Mouse (Mus musculus) spleen, adult 2 months (tissue): ENCODE data around the gene Auts2. TPM values are rescaled to one million over a fixed set of nuclear protein-coding genes. Genes with fewer than 3 reads are reported as not detected.

Experiments
- DNase-seq, 2 experiments: peaks; one replicate each; pipeline versions ENCODE4 v3.0.0 to v3.0.0-alpha.2; 2012 to 2021; ENCODE audit warnings: low spot score in 2 of 2, low read depth in 1 of 2
- H3K27ac ChIP-seq: fragments of 200-500 bp; 2 replicates; pipeline ENCODE4 v1.5.1; 2012; ENCODE audit warnings: low read length, inconsistent platforms; ENCODE audit not compliant: insufficient read depth
- H3K27me3 ChIP-seq: fragments of 200-500 bp; 2 replicates; pipeline ENCODE4 v1.6.1; 2012; ENCODE audit warnings: mild to moderate bottlenecking, moderate library complexity, low read length, inconsistent platforms; ENCODE audit not compliant: control insufficient read depth, insufficient read depth
- H3K36me3 ChIP-seq: fragments of 200-500 bp; 2 replicates; pipeline ENCODE4 v1.6.1; 2012; ENCODE audit warnings: mild to moderate bottlenecking, low read length, inconsistent platforms; ENCODE audit not compliant: control insufficient read depth, insufficient read depth
- H3K4me1 ChIP-seq: fragments of 200-500 bp; 2 replicates; pipeline ENCODE4 v1.6.1; 2011; ENCODE audit warnings: inconsistent platforms; ENCODE audit not compliant: control insufficient read depth, insufficient read depth, insufficient read length
- H3K4me3 ChIP-seq: fragments of 200-500 bp; 2 replicates; pipeline ENCODE4 v1.5.1; 2011; ENCODE audit warnings: mild to moderate bottlenecking, inconsistent platforms; ENCODE audit not compliant: insufficient read depth, insufficient read length; ENCODE audit errors: extremely low read depth
- CTCF ChIP-seq: fragments of 200-500 bp; IDR thresholded peaks from 2 replicates; pipeline ENCODE4 v1.5.1; 2011; ENCODE audit warnings: mild to moderate bottlenecking, inconsistent platforms; ENCODE audit not compliant: insufficient read depth, insufficient read length, insufficient replicate concordance; ENCODE audit errors: extremely low read depth
- POLR2A ChIP-seq: fragments of 200-500 bp; IDR thresholded peaks from 2 replicates; pipeline ENCODE4 v1.6.1; 2011; ENCODE audit warnings: low read depth, low read length, inconsistent platforms
- WGBS: fragments of 180-500 bp; shearing (Covaris S2); methylation state at CpG from one replicate; pipeline ENCODE4 v1.1.7; 2018; 5-methylcytosine and 5-hydroxymethylcytosine counted together
- polyA plus RNA-seq: library from polyadenylated mRNA; depleted of rRNA; stranded (reverse); fragments of >200 nt; gene quantifications from 2 replicates; pipeline ENCODE4 v1.2.3, GENCODE M21; 2012

Auts2 gene
- polyA plus RNA-seq, 1 experiment: 1.3 TPM

DNA sequence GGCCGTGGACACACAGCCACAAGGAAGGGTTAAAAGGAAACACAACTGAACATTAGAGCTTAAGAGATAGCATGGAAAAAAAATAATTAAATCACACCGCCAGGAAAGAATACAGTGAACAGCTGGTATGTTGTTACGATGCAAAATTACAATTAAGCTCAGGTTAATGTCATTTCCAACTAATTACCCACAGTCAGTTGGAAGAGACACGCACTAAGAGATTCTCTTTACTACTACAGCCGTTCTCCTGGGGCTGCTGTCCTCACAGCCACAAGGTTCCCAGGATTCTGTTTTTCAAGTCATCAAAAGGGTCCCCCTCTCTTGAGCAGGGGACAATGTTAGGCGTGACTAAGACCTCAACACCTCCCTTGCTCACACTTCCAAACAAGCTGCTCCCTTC is 25.3 kb downstream of the Auts2 start:
- TF ChIP-seq POLR2A (no peak), CTCF (no peak)
- Histone ChIP-seq H3K4me3 (no peak overlapping the region), H3K27me3 (no peaks in the 10 kb centered on the region), H3K27ac (no peak overlapping the region), H3K4me1 (no peaks in the 10 kb centered on the region), H3K36me3 (no peaks in the 10 kb centered on the region)
- WGBS: 87% methylated on average over 6 of the region's 6 CpGs
- DNase-seq: no peak

DNA sequence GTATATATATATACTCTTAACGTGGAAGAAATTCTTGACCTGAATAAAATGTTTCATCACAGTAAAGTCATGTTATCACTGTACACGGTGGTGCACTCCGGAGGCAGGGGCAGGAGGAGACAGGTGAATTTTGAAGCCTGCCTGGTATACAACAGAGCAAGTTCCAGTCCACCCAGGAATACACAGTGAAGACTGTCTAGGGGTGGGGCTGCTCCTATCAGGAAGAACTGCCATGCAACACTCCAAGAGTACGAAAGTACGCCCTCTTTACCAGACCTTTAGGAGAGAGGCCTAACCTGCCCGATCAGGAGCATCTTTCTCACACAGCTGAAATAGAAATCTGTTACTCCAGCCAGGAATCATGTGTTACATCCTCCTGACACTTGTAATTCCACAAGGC is 28.6 kb downstream of the Auts2 start:
- no peak for TF ChIP-seq POLR2A
- no peak for TF ChIP-seq CTCF
- Histone ChIP-seq H3K36me3 (no peaks in the 10 kb centered on the region), H3K4me3 (no peak overlapping the region), H3K27me3 (no peaks in the 10 kb centered on the region), H3K4me1 (no peaks in the 10 kb centered on the region), H3K27ac (no peak overlapping the region)
- WGBS: 91% methylated on average over 6 of the region's 6 CpGs
- DNase-seq: no peak

DNA sequence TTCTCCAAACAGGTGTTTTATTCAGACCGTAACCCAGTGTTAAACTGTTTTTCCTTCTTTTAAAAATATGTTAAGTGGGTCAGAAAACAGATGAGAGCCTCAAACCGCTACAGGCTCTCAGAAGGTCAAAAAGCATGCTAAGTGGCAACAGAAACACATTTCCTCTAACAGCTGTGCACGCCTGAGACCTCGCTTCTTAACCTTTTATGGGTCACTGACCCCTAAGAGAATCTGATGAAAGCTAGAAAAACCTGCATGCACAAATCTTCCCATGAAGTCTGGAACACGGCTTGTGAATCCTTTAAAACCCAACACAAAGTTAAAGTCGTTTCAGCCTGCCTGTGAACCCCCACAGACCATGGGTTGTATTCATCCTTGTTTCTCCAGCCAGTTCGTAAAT is 29.9 kb downstream of the Auts2 start:
- H3K4me3 ChIP-seq: no peak overlapping the region
- no peak overlapping the region for H3K27ac ChIP-seq
- H3K4me1 ChIP-seq: no peaks in the 10 kb centered on the region
- no peaks in the 10 kb centered on the region for H3K27me3 ChIP-seq
- H3K36me3 ChIP-seq: no peaks in the 10 kb centered on the region
- WGBS: 76% methylated on average over 7 of the region's 7 CpGs
- TF ChIP-seq CTCF (no peak), POLR2A (no peak)
- DNase-seq: no peak

DNA sequence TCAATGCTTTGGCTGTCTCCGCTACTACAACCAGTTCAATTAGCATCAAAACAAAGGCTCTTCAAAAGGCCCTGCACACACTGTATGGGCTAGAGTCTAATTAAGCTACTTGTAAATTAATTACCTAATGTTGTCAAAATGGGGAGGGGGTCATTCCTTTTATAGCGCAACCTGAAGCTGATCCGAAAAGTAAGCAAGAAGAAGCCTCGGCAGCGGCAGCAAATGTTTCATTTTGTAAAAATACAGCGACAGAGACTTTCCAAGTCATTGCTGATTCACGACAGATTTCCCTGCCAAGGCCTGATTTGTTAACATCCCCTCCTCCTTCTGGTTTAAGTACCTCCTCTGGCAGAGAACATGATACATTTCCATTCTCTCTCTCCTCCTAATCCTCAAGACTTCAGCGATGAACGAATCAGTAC is 33.7 kb downstream of the Auts2 start:
- no peak for DNase-seq
- 73% methylated on average over 9 of the region's 9 CpGs for WGBS
- no peaks in the 10 kb centered on the region for H3K36me3 ChIP-seq

DNA sequence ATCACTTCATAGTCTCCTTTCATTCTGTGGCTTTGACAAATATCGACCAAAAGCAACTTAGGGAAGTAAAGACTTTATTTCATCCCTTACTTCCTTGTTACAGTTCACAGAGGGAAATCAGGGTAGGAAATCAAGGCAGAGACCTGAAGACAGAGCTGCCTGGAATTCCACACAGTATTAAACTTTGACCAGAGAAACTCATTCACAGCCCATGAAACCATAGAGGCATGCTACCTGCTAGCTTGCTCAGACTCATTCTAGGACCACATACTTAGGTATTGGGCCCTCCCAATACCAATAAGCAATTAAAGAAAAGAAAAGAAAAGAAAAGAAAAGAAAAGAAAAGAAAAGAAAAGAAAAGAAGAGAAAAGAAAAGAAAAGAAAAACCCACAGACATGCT is 38.3 kb downstream of the Auts2 start:
- Histone ChIP-seq H3K36me3 (no peaks in the 10 kb centered on the region), H3K4me3 (no peak overlapping the region), H3K27me3 (no peaks in the 10 kb centered on the region), H3K27ac (no peak overlapping the region), H3K4me1 (no peaks in the 10 kb centered on the region)
- TF ChIP-seq POLR2A (no peak), CTCF (no peak)
- DNase-seq: no peak
- 77% methylated on average over 1 of the region's 1 CpGs for WGBS

More for the DNA sequence above, 33.7 kb downstream of the Auts2 start:
- H3K4me3 ChIP-seq: no peak overlapping the region
- H3K4me1 ChIP-seq: no peaks in the 10 kb centered on the region
- TF ChIP-seq POLR2A: no peak
- no peak for TF ChIP-seq CTCF
- no peak overlapping the region for H3K27ac ChIP-seq
- no peaks in the 10 kb centered on the region for H3K27me3 ChIP-seq

DNA sequence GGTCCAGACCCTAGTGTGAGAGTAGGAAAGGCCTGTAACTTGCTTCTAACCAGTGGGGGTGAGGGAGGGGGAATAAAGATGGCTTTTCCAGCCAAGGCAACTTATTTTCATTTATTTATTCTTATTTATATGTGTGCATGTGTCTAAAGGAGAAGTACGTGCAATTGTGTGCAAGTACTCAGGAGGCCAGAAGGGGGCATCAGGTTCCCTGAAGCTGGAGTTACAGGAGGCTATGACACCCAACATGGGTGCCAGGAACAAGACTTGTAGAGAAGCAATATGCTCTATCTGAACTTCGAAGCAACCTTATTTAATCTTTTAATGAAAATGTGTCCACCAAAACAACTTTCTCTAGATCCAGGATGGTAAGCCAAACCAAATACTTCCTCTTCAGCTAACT is 39.7 kb downstream of the Auts2 start:
- Histone ChIP-seq H3K36me3 (no peaks in the 10 kb centered on the region), H3K27me3 (no peaks in the 10 kb centered on the region), H3K27ac (no peak overlapping the region), H3K4me1 (no peaks in the 10 kb centered on the region), H3K4me3 (no peak overlapping the region)
- DNase-seq: no peak
- TF ChIP-seq CTCF: no peak
- WGBS: 88% methylated on average over 2 of the region's 2 CpGs

DNA sequence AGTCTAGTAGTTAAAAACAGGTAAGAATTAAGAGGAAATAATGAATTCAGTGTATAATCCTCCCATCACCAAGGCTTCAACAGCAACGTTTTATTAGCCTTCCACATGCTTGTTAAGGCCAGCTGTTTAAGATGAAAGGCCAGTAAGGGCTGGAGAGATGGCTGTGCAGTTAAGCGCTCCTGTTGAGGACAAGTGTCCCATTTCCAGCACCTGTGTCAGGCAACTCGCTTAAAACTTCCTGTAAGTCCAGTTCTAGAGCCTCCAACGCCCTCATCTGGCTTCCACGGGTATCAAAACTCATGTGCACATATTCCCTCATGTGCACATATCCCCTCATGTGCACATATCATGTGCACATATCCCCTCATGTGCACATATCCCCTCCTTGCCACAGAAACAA is 41.1 kb downstream of the Auts2 start:
- Histone ChIP-seq H3K27ac (no peak overlapping the region), H3K27me3 (no peaks in the 10 kb centered on the region), H3K36me3 (no peaks in the 10 kb centered on the region), H3K4me3 (no peak overlapping the region), H3K4me1 (no peaks in the 10 kb centered on the region)
- 65% methylated on average over 5 of the region's 5 CpGs for WGBS
- TF ChIP-seq POLR2A (no peak), CTCF (no peak)
- DNase-seq: no peak
